Mouse (Mus musculus): Measurements from ENCODE around the gene Tcp11. TPM values are rescaled to one million over a fixed set of nuclear protein-coding genes. Genes with fewer than 3 reads are reported as not detected.

The Tcp11 gene
- polyA plus RNA-seq, 1 experiment from 2014 or later, result 1.8 TPM

- H3K9ac ChIP-seq (replicated peaks; ENCODE audit: low read depth, low read length), result no peak overlapping the region
- no peak for ATAC-seq
- no peak overlapping the region for H3K27ac ChIP-seq (ENCODE audit: low read length)
- H3K4me2 ChIP-seq (ENCODE audit: low read length), result no peak overlapping the region
- H3K4me3 ChIP-seq (replicated peaks; ENCODE audit: low read length), result no peak overlapping the region
- H3K36me3 ChIP-seq (ENCODE audit: control insufficient read depth, insufficient read depth), result no peaks in the 10 kb centered on the region
- H3K9me3 ChIP-seq (ENCODE audit: control insufficient read depth, low read length), result 0 out of 2 replicates have a peak, but pooled peaks cover 6% of the 10 kb centered on the region
- WGBS, result 86% methylated on average over 3 of the region's 3 CpGs
- no peaks in the 10 kb centered on the region for H3K27me3 ChIP-seq (replicated peaks; ENCODE audit: control insufficient read depth, insufficient read depth, low read length)
- no peaks in the 10 kb centered on the region for H3K4me1 ChIP-seq (replicated peaks; ENCODE audit: control insufficient read depth, insufficient read depth, low read length)
These were observed 13.4 kb upstream of the Tcp11 start for GRCm38 (mm10) chr17:28093837-28094236.

- H3K9me3 ChIP-seq (ENCODE audit: control insufficient read depth, low read length), result 0 out of 2 replicates have a peak, but pooled peaks cover 6% of the 10 kb centered on the region
- ATAC-seq, result no peak
- H3K4me2 ChIP-seq (ENCODE audit: low read length), result no peak overlapping the region
- H3K27ac ChIP-seq (ENCODE audit: low read length), result no peak overlapping the region
- no peaks in the 10 kb centered on the region for H3K36me3 ChIP-seq (ENCODE audit: control insufficient read depth, insufficient read depth)
- H3K27me3 ChIP-seq (replicated peaks; ENCODE audit: control insufficient read depth, insufficient read depth, low read length), result no peaks in the 10 kb centered on the region
- 91% methylated on average over 2 of the region's 2 CpGs for WGBS
- H3K4me1 ChIP-seq (replicated peaks; ENCODE audit: control insufficient read depth, insufficient read depth, low read length), result no peaks in the 10 kb centered on the region
- no peak overlapping the region for H3K9ac ChIP-seq (replicated peaks; ENCODE audit: low read depth, low read length)
- H3K4me3 ChIP-seq (replicated peaks; ENCODE audit: low read length), result no peak overlapping the region
These were observed 11.9 kb upstream of the Tcp11 start for GRCm38 (mm10) chr17:28092297-28092696.

GRCm38 (mm10) chr17:28088718-28089117 lies 8.3 kb upstream of the Tcp11 start:
- Histone ChIP-seq H3K27ac (ENCODE audit: low read length) (no peak overlapping the region), H3K4me1 (replicated peaks; ENCODE audit: control insufficient read depth, insufficient read depth, low read length) (peaks cover 2% of the 10 kb centered on the region; the same call in 1 of the 2 replicates), H3K4me3 (replicated peaks; ENCODE audit: low read length) (no peak overlapping the region), H3K9ac (replicated peaks; ENCODE audit: low read depth, low read length) (no peak overlapping the region), H3K36me3 (ENCODE audit: control insufficient read depth, insufficient read depth) (no peaks in the 10 kb centered on the region), H3K4me2 (ENCODE audit: low read length) (no peak overlapping the region), H3K27me3 (replicated peaks; ENCODE audit: control insufficient read depth, insufficient read depth, low read length) (0 out of 2 replicates have a peak, but pooled peaks cover 2% of the 10 kb centered on the region), H3K9me3 (ENCODE audit: control insufficient read depth, low read length) (0 out of 2 replicates have a peak, but pooled peaks cover 3% of the 10 kb centered on the region)
- no peak for ATAC-seq
- 96% methylated on average over 6 of the region's 6 CpGs for WGBS

- no peak overlapping the region for H3K4me3 ChIP-seq (replicated peaks; ENCODE audit: low read length)
- peaks cover 2% of the 10 kb centered on the region; the same call in 1 of the 2 replicates for H3K27me3 ChIP-seq (replicated peaks; ENCODE audit: control insufficient read depth, insufficient read depth, low read length)
- H3K27ac ChIP-seq (ENCODE audit: low read length), result no peak overlapping the region
- no peak overlapping the region for H3K9ac ChIP-seq (replicated peaks; ENCODE audit: low read depth, low read length)
- ATAC-seq, result no peak
- no peak overlapping the region for H3K4me2 ChIP-seq (ENCODE audit: low read length)
- no peaks in the 10 kb centered on the region for H3K36me3 ChIP-seq (ENCODE audit: control insufficient read depth, insufficient read depth)
- peaks cover 2% of the 10 kb centered on the region; the same call in 1 of the 2 replicates for H3K4me1 ChIP-seq (replicated peaks; ENCODE audit: control insufficient read depth, insufficient read depth, low read length)
- WGBS, result 23% methylated on average over 5 of the region's 5 CpGs
- 0 out of 2 replicates have a peak, but pooled peaks cover 3% of the 10 kb centered on the region for H3K9me3 ChIP-seq (ENCODE audit: control insufficient read depth, low read length)
These were observed 7.0 kb upstream of the Tcp11 start for GRCm38 (mm10) chr17:28087430-28087829.

- H3K4me3 ChIP-seq (replicated peaks; ENCODE audit: low read length), result no peak overlapping the region
- peaks cover 2% of the 10 kb centered on the region; the same call in 1 of the 2 replicates for H3K27me3 ChIP-seq (replicated peaks; ENCODE audit: control insufficient read depth, insufficient read depth, low read length)
- H3K4me2 ChIP-seq (ENCODE audit: low read length), result peak overlapping the region; percentile 40; the same call in 1 of the 2 replicates
- H3K4me1 ChIP-seq (replicated peaks; ENCODE audit: control insufficient read depth, insufficient read depth, low read length), result peaks cover 8% of the 10 kb centered on the region; the same call in 1 of the 2 replicates
- H3K27ac ChIP-seq (ENCODE audit: low read length), result no peak overlapping the region; the same call in 1 of the 2 replicates
- H3K9me3 ChIP-seq (ENCODE audit: control insufficient read depth, low read length), result no peaks in the 10 kb centered on the region
- ATAC-seq, result peak; percentile 67; the same call in 1 of the 2 replicates
- H3K36me3 ChIP-seq (ENCODE audit: control insufficient read depth, insufficient read depth), result no peaks in the 10 kb centered on the region
- H3K9ac ChIP-seq (replicated peaks; ENCODE audit: low read depth, low read length), result no peak overlapping the region
- 3% methylated on average over 16 of the region's 16 CpGs for WGBS
These were observed 4.5 kb upstream of the Tcp11 start for GRCm38 (mm10) chr17:28084964-28085363.

GRCm38 (mm10) chr17:28084395-28084905 lies 4.0 kb upstream of the Tcp11 start:
- no peak overlapping the region for H3K9ac ChIP-seq (replicated peaks; ENCODE audit: low read depth, low read length)
- 28% methylated on average over 22 of the region's 22 CpGs for WGBS
- H3K36me3 ChIP-seq (ENCODE audit: control insufficient read depth, insufficient read depth), result no peaks in the 10 kb centered on the region

GRCm38 (mm10) chr17:28082863-28083262 lies 2.4 kb upstream of the Tcp11 start:
- peaks cover 13% of the 10 kb centered on the region for H3K4me1 ChIP-seq (replicated peaks; ENCODE audit: control insufficient read depth, insufficient read depth, low read length)
- H3K9me3 ChIP-seq (ENCODE audit: control insufficient read depth, low read length), result no peaks in the 10 kb centered on the region
- no peak overlapping the region for H3K4me2 ChIP-seq (ENCODE audit: low read length)
- no peak overlapping the region for H3K9ac ChIP-seq (replicated peaks; ENCODE audit: low read depth, low read length)
- H3K4me3 ChIP-seq (replicated peaks; ENCODE audit: low read length), result no peak overlapping the region
- no peak for ATAC-seq
- 73% methylated on average over 13 of the region's 13 CpGs for WGBS
- H3K27me3 ChIP-seq (replicated peaks; ENCODE audit: control insufficient read depth, insufficient read depth, low read length), result peaks cover 2% of the 10 kb centered on the region; the same call in 1 of the 2 replicates
- no peaks in the 10 kb centered on the region for H3K36me3 ChIP-seq (ENCODE audit: control insufficient read depth, insufficient read depth)
- H3K27ac ChIP-seq (ENCODE audit: low read length), result no peak overlapping the region

More at GRCm38 (mm10) chr17:28084395-28084905, 4.0 kb upstream of the Tcp11 start:
- peaks cover 2% of the 10 kb centered on the region; the same call in 1 of the 2 replicates for H3K27me3 ChIP-seq (replicated peaks; ENCODE audit: control insufficient read depth, insufficient read depth, low read length)
- no peak for ATAC-seq
- no peaks in the 10 kb centered on the region for H3K9me3 ChIP-seq (ENCODE audit: control insufficient read depth, low read length)
- no peak overlapping the region for H3K4me2 ChIP-seq (ENCODE audit: low read length)
- H3K27ac ChIP-seq (ENCODE audit: low read length), result no peak overlapping the region
- no peak overlapping the region for H3K4me3 ChIP-seq (replicated peaks; ENCODE audit: low read length)
- peaks cover 12% of the 10 kb centered on the region for H3K4me1 ChIP-seq (replicated peaks; ENCODE audit: control insufficient read depth, insufficient read depth, low read length)

- Histone ChIP-seq H3K4me3 (replicated peaks; ENCODE audit: low read length) (no peak overlapping the region), H3K9ac (replicated peaks; ENCODE audit: low read depth, low read length) (no peak overlapping the region), H3K27ac (ENCODE audit: low read length) (no peak overlapping the region), H3K36me3 (ENCODE audit: control insufficient read depth, insufficient read depth) (no peaks in the 10 kb centered on the region), H3K4me2 (ENCODE audit: low read length) (no peak overlapping the region), H3K4me1 (replicated peaks; ENCODE audit: control insufficient read depth, insufficient read depth, low read length) (peaks cover 13% of the 10 kb centered on the region), H3K9me3 (ENCODE audit: control insufficient read depth, low read length) (no peaks in the 10 kb centered on the region), H3K27me3 (replicated peaks; ENCODE audit: control insufficient read depth, insufficient read depth, low read length) (peaks cover 2% of the 10 kb centered on the region; the same call in 1 of the 2 replicates)
- whole genome bisulfite sequencing, result 89% methylated on average over 7 of the region's 7 CpGs
- ATAC-seq, result no peak
These were observed 1.4 kb upstream of the Tcp11 start for GRCm38 (mm10) chr17:28081856-28082255.

- H3K9ac ChIP-seq (replicated peaks; ENCODE audit: low read depth, low read length), result no peak overlapping the region
- H3K27ac ChIP-seq (ENCODE audit: low read length), result no peak overlapping the region
- H3K4me1 ChIP-seq (replicated peaks; ENCODE audit: control insufficient read depth, insufficient read depth, low read length), result peaks cover 13% of the 10 kb centered on the region
- H3K27me3 ChIP-seq (replicated peaks; ENCODE audit: control insufficient read depth, insufficient read depth, low read length), result peaks cover 2% of the 10 kb centered on the region; the same call in 1 of the 2 replicates
- H3K4me2 ChIP-seq (ENCODE audit: low read length), result no peak overlapping the region
- no peaks in the 10 kb centered on the region for H3K9me3 ChIP-seq (ENCODE audit: control insufficient read depth, low read length)
- no peak for ATAC-seq
- H3K36me3 ChIP-seq (ENCODE audit: control insufficient read depth, insufficient read depth), result no peaks in the 10 kb centered on the region
- no peak overlapping the region for H3K4me3 ChIP-seq (replicated peaks; ENCODE audit: low read length)
- 52% methylated on average over 9 of the region's 9 CpGs for WGBS
These were observed 946 bp upstream of the Tcp11 start for GRCm38 (mm10) chr17:28081385-28081784.

All from forebrain, embryonic 16.5 days (tissue).